8 mouse cellular contexts compared by ENCODE assay signal in the genomic region with DNA sequence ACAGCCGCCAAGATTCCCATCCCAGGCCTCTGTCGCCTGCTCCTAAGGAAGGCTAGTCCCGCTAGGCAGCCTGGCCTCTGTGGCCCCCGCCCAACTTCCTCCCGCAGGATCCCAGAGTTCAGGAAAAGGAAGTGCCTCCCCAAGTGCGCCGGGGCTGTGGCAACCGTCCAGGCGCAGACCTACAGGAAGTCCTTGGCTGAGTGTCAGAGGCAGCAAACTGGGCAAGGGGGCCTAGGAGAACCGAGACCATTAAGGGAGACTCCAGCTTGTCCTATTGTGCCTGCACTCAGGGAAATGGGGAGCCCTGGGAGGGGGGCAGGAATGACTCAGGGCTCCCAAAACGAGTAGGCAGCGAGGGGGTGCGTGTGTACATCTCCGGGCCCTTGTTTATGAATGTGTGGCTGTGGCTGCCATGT. TPM values are rescaled to one million over a fixed set of nuclear protein-coding genes. Genes with fewer than 3 reads are reported as not detected.
DNase-seq lines count a peak whose midpoint lies in the region; ATAC-seq and TF ChIP-seq lines count a peak whose summit lies in the region.

No protein-coding gene starts in this region.

- peak; percentile 17; the same call in 1 of the 2 replicates for ATAC-seq in embryonic facial prominence, embryonic 15.5 days (ENCODE audit: insufficient number of reproducible peaks, low FRiP score, low TSS enrichment, low read depth)
- ATAC-seq in heart, embryonic 13.5 days (ENCODE audit: extremely low read depth, insufficient number of reproducible peaks, low FRiP score, low TSS enrichment) = no peak
- ATAC-seq in kidney, embryonic 15.5 days (replicated peaks; ENCODE audit: low FRiP score) = peak; percentile 48
- peak; percentile 42 for ATAC-seq in lung, embryonic 14.5 days (ENCODE audit: insufficient read depth)

- H3K9ac ChIP-seq in embryonic facial prominence, embryonic 15.5 days = peak overlapping the region; percentile 64
- H3K9ac ChIP-seq in heart, embryonic 13.5 days = peak overlapping the region; percentile 89
- H3K9ac ChIP-seq in kidney, embryonic 15.5 days = peak overlapping the region; percentile 67
- peak overlapping the region; percentile 73 for H3K9ac ChIP-seq in lung, embryonic 14.5 days

- H3K27me3 ChIP-seq in embryonic facial prominence, embryonic 15.5 days = no peaks in the 10 kb centered on the region
- H3K27me3 ChIP-seq in heart, embryonic 13.5 days (replicated peaks) = peaks cover 20% of the 10 kb centered on the region
- H3K27me3 ChIP-seq in kidney, embryonic 15.5 days = peaks cover 16% of the 10 kb centered on the region; the same call in 1 of the 2 replicates
- H3K27me3 ChIP-seq in lung, embryonic 14.5 days (ENCODE audit: insufficient read depth, low read length) = no peaks in the 10 kb centered on the region; the same call in 1 of the 2 replicates

- peak; percentile 38 for DNase-seq in CD4-positive helper T cell, adult 2 months (ENCODE audit: low read depth, low spot score)
- peak; percentile 83 for DNase-seq in adrenal gland, adult 2 months
- peak; percentile 93 for DNase-seq in lung, embryonic 14.5 days
- peak; percentile 47 for DNase-seq in ovary, adult 18-20 months (ENCODE audit: low spot score)
- no peak for DNase-seq in urinary bladder, adult 18-20 months (ENCODE audit: low spot score in 2 of 2)

- peak overlapping the region; percentile 77 for H3K4me3 ChIP-seq in embryonic facial prominence, embryonic 15.5 days (replicated peaks)
- peak overlapping the region; percentile 83 for H3K4me3 ChIP-seq in heart, embryonic 13.5 days
- H3K4me3 ChIP-seq in kidney, embryonic 15.5 days (replicated peaks) = peak overlapping the region; percentile 77
- H3K4me3 ChIP-seq in lung, embryonic 14.5 days (ENCODE audit: low read depth, low read length) = peak overlapping the region; percentile 70

- H3K9me3 ChIP-seq in embryonic facial prominence, embryonic 15.5 days (replicated peaks) = no peaks in the 10 kb centered on the region
- no peaks in the 10 kb centered on the region for H3K9me3 ChIP-seq in heart, embryonic 13.5 days
- H3K9me3 ChIP-seq in kidney, embryonic 15.5 days (replicated peaks) = no peaks in the 10 kb centered on the region
- H3K9me3 ChIP-seq in lung, embryonic 14.5 days (ENCODE audit: low read depth, low read length) = no peaks in the 10 kb centered on the region

- peaks cover 54% of the 10 kb centered on the region for H3K4me1 ChIP-seq in embryonic facial prominence, embryonic 15.5 days
- peaks cover 62% of the 10 kb centered on the region for H3K4me1 ChIP-seq in heart, embryonic 13.5 days
- H3K4me1 ChIP-seq in kidney, embryonic 15.5 days = peaks cover 48% of the 10 kb centered on the region
- H3K4me1 ChIP-seq in lung, embryonic 14.5 days (ENCODE audit: insufficient read depth) = peaks cover 13% of the 10 kb centered on the region

- H3K36me3 ChIP-seq in embryonic facial prominence, embryonic 15.5 days = peaks cover 25% of the 10 kb centered on the region
- H3K36me3 ChIP-seq in heart, embryonic 13.5 days = peaks cover 33% of the 10 kb centered on the region
- H3K36me3 ChIP-seq in kidney, embryonic 15.5 days = peaks cover 16% of the 10 kb centered on the region; the same call in 1 of the 2 replicates
- H3K36me3 ChIP-seq in lung, embryonic 14.5 days (ENCODE audit: insufficient read depth) = peaks cover 34% of the 10 kb centered on the region

- H3K27ac ChIP-seq in embryonic facial prominence, embryonic 15.5 days (replicated peaks) = peak overlapping the region; percentile 93
- peak overlapping the region; percentile 90 for H3K27ac ChIP-seq in heart, embryonic 13.5 days (replicated peaks)
- H3K27ac ChIP-seq in kidney, embryonic 15.5 days = peak overlapping the region; percentile 91
- H3K27ac ChIP-seq in lung, embryonic 14.5 days (ENCODE audit: low read depth) = peak overlapping the region; percentile 94

- H3K4me2 ChIP-seq in embryonic facial prominence, embryonic 15.5 days (replicated peaks) = peak overlapping the region; percentile 87
- peak overlapping the region; percentile 93 for H3K4me2 ChIP-seq in heart, embryonic 13.5 days
- H3K4me2 ChIP-seq in kidney, embryonic 15.5 days = peak overlapping the region; percentile 97
- H3K4me2 ChIP-seq in lung, embryonic 14.5 days = peak overlapping the region; percentile 84

- no peak for TF ChIP-seq CTCF in lung, embryonic 14.5 days (IDR thresholded peaks at IDR 0.05; ENCODE audit: low read depth)

- WGBS in embryonic facial prominence, embryonic 15.5 days = 2% methylated on average over 14 of the region's 14 CpGs
- 6% methylated on average over 14 of the region's 14 CpGs for WGBS in heart, embryonic 13.5 days
- WGBS in kidney, embryonic 15.5 days = 3% methylated on average over 14 of the region's 14 CpGs
- WGBS in lung, embryonic 14.5 days = 1% methylated on average over 14 of the region's 14 CpGs

RNA-seq across cellular contexts. Expression of gene Tbkbp1, which starts 1.3 kb away (rescaled TPM):
- 10 to 100 TPM in 1 of 2 experiments, 1 to 10 TPM in 1; 9.7 to 13.1 TPM for total RNA-seq in adrenal gland, adult 2 months (2021)
- 33.8 and 53.8 TPM in 2 replicates for polyA plus RNA-seq in adrenal gland, adult 2 months (2012; rRNA removed)
- polyA plus RNA-seq in embryonic facial prominence, embryonic 15.5 days (2015; fragmentation: Nextera tagmentation; extraction: Ambion mirVana) = 8.9 and 9.5 TPM in 2 replicates
- polyA plus RNA-seq in heart, embryonic 13.5 days (2015; fragmentation: Nextera tagmentation; extraction: Ambion mirVana) = 5.5 and 6.6 TPM in 2 replicates
- polyA plus RNA-seq in kidney, embryonic 15.5 days (2015; fragmentation: Nextera tagmentation; extraction: Ambion mirVana) = 5.5 and 5.8 TPM in 2 replicates
- polyA plus RNA-seq in lung, embryonic 14.5 days (2014; fragmentation: Nextera tagmentation; extraction: Ambion mirVana) = 9.4 and 10.8 TPM in 2 replicates

RNA-seq across cellular contexts. Expression of gene Tbx21, which starts 34.9 kb away (rescaled TPM):
- under 1 TPM; 0.26 to 0.31 TPM for total RNA-seq in adrenal gland, adult 2 months (2021)
- polyA plus RNA-seq in adrenal gland, adult 2 months (2012; rRNA removed) = 0.53 and 0.73 TPM in 2 replicates
- 0.07 and 0.15 TPM in 2 replicates for polyA plus RNA-seq in embryonic facial prominence, embryonic 15.5 days (2015; fragmentation: Nextera tagmentation; extraction: Ambion mirVana)
- polyA plus RNA-seq in heart, embryonic 13.5 days (2015; fragmentation: Nextera tagmentation; extraction: Ambion mirVana) = not detected in 2 replicates
- polyA plus RNA-seq in kidney, embryonic 15.5 days (2015; fragmentation: Nextera tagmentation; extraction: Ambion mirVana) = 0.14 and 0.27 TPM in 2 replicates
- not detected in 2 replicates for polyA plus RNA-seq in lung, embryonic 14.5 days (2014; fragmentation: Nextera tagmentation; extraction: Ambion mirVana)

RNA-seq across cellular contexts. Expression of gene Kpnb1, which starts 37.7 kb away (rescaled TPM):
- total RNA-seq in adrenal gland, adult 2 months (2021) = 100 to 1,000 TPM in 1 of 2 experiments, 10 to 100 TPM in 1; 98.1 to 113 TPM
- 8.8 and 11.4 TPM in 2 replicates for polyA plus RNA-seq in adrenal gland, adult 2 months (2012; rRNA removed)
- 43.8 and 49.9 TPM in 2 replicates for polyA plus RNA-seq in embryonic facial prominence, embryonic 15.5 days (2015; fragmentation: Nextera tagmentation; extraction: Ambion mirVana)
- 34.0 and 35.2 TPM in 2 replicates for polyA plus RNA-seq in heart, embryonic 13.5 days (2015; fragmentation: Nextera tagmentation; extraction: Ambion mirVana)
- 55.1 and 56.3 TPM in 2 replicates for polyA plus RNA-seq in kidney, embryonic 15.5 days (2015; fragmentation: Nextera tagmentation; extraction: Ambion mirVana)
- 81.2 and 83.4 TPM in 2 replicates for polyA plus RNA-seq in lung, embryonic 14.5 days (2014; fragmentation: Nextera tagmentation; extraction: Ambion mirVana)

Comparison
In these comparisons a context has a peak if more than half of its experiments do, and no peak if none do; other contexts are left out.
1. DNase-seq: peak in CD4-positive helper T cell, adult 2 months (single experiment), adrenal gland, adult 2 months (single experiment), lung, embryonic 14.5 days (single experiment) and ovary, adult 18-20 months (single experiment); none in urinary bladder, adult 18-20 months (0 of 2).
2. Peak in every context shown above with its lines, with median percentiles within 50 percentile points of each other: H3K27ac ChIP-seq, H3K4me2 ChIP-seq, H3K4me3 ChIP-seq and H3K9ac ChIP-seq.